15 mouse cellular contexts compared by ENCODE assay signal in the genomic region with DNA sequence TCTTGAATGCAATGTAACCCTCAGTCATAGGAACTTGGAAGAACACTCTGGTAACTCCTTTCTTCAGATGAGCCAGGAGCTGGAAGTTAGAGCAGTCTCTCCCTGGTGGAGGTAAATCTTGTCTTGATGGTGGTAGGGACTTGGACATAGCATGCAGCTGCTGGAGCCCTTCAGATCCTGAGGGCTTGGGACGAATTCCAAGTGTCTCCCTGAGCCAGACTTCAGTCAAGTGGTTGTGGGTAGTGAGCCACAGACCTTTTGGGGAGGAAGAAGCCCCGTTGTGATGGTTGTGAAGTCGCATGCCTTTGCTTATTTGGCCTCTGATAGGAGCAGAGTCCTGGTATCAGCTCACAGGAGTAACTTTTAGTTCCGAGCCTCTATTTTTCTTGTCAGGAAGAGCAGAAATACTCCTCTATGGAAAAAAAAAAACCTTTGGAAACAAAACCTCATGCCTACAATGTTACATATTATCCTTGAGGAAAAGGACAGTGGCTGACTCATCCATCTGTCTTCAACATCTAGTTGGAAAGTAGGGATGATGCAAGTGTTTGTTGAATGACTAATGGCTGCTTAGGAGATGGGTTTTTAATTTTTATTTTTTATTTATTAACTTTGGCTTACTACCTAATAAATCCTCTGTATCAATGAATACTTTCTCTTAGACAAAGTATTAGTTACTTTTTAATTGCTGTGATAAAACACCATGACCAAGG.
"Had no signal": no experiment of that assay in that cellular context is flagged by ENCODE, and none has a peak within 500 bp of the region (broad histone marks: within the 10 kb centered on the region; RNA-seq: fewer than 3 reads in every experiment).

No protein-coding gene starts in this region.

- H3K4me1 ChIP-seq: kidney, embryonic 15.5 days; limb, embryonic 10.5 days; liver, embryonic 15.5 days; megakaryocyte, embryonic 14.5 days; midbrain, embryonic 12.5 days; neural tube, embryonic 15.5 days had no signal

- H3K9me3 ChIP-seq: kidney, embryonic 15.5 days; limb, embryonic 10.5 days; liver, embryonic 15.5 days; megakaryocyte, embryonic 14.5 days; midbrain, embryonic 12.5 days; neural tube, embryonic 15.5 days had no signal

- H3K4me3 ChIP-seq: kidney, embryonic 15.5 days; left cerebral cortex, adult 2 months; limb, embryonic 10.5 days; liver, embryonic 15.5 days; megakaryocyte, embryonic 14.5 days; midbrain, embryonic 12.5 days; neural tube, embryonic 15.5 days had no signal

- H3K27ac ChIP-seq: kidney, embryonic 15.5 days; left cerebral cortex, adult 2 months; limb, embryonic 10.5 days; liver, embryonic 15.5 days; macrophage; midbrain, embryonic 12.5 days; neural tube, embryonic 15.5 days; stomach, postnatal 0 days had no signal

- DNase-seq: kidney, postnatal 14 days; lung, adult 2 months; lung, postnatal 10 days; right cerebral cortex, adult 18-20 months; right cerebral cortex, postnatal 25 days; thymus, postnatal 4 days had no signal

- H3K36me3 ChIP-seq: kidney, embryonic 15.5 days; limb, embryonic 10.5 days; liver, embryonic 15.5 days; midbrain, embryonic 12.5 days; neural tube, embryonic 15.5 days had no signal
